Mouse (Mus musculus) MEL (cell line): ENCODE measurements around the gene Psme3.

Source experiments
- GATA1 ChIP-seq: IDR thresholded peaks from 2 replicates; pipeline ENCODE4 v1.6.1; 2011; ENCODE audit warnings: low read depth, low read length, improper control_type of control experiment
- MAZ ChIP-seq: IDR thresholded peaks from 2 replicates; pipeline ENCODE4 v1.6.1; 2012; ENCODE audit warnings: low read depth, mild to moderate bottlenecking, inconsistent platforms, low read length, improper control_type of control experiment
- POLR2AphosphoS2 ChIP-seq: IDR thresholded peaks from 2 replicates; pipeline ENCODE4 v1.6.1; 2011; ENCODE audit warnings: low read length, improper control_type of control experiment
- SMC3 ChIP-seq: IDR thresholded peaks from 2 replicates; pipeline ENCODE4 v1.6.1; 2011; ENCODE audit warnings: low read depth, low read length, improper control_type of control experiment
- ZMIZ1 ChIP-seq: IDR thresholded peaks from 2 replicates; pipeline ENCODE4 v1.6.1; 2012; ENCODE audit warnings: low read depth, mild to moderate bottlenecking, inconsistent platforms, low read length, improper control_type of control experiment, moderate library complexity

DNA sequence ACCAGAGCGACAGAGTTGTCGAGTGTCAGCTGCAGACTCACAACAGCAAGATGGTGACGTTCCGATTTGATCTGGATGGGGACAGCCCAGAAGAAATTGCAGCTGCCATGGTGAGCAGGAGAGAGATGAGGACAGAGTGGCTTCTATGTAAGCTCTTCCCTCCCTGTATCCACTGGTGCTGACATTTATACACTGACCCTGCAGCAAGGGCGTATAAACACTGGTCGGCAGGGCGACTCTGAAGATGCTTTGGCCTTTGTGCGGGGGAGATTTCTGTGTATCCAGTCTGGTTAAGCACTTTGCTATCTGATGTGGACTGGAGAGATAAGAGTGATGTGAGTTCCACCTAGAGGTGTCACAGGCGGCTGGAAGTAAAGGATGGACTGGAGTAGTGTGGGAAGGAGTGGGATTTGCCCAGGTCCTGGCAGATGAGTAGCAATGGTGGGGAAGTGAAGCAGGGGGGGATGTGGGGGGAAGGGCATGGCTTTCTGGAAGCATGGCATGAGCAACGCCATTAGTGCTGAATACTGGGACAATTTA is 46.4 kb upstream of the Psme3 start:
- TF ChIP-seq POLR2AphosphoS2 (no peak), GATA1 (peak; percentile 88), SMC3 (no peak), MAZ (no peak), ZMIZ1 (no peak)
